Mouse (Mus musculus) frontal cortex, postnatal 36 days (tissue): ENCODE measurements around the gene Smcr8.
"Not testable (repeated sequence)": the region's sequence is repeated elsewhere in the genome, so short reads cannot be mapped to it uniquely, and the experiment has no call there.

Source experiments
- DNase-seq, 2 experiments: peaks; one replicate each; pipeline ENCODE4 v3.0.0; 2022; ENCODE audit warnings: low spot score in 2 of 2

Gene Smcr8

GRCm38 (mm10) chr11:60779673-60780189 lies 2.4 kb downstream of the Smcr8 start:
- no peak for DNase-seq

- DNase-seq, result no peak
These were observed 7.0 kb downstream of the Smcr8 start for GRCm38 (mm10) chr11:60784179-60784922.

DNA sequence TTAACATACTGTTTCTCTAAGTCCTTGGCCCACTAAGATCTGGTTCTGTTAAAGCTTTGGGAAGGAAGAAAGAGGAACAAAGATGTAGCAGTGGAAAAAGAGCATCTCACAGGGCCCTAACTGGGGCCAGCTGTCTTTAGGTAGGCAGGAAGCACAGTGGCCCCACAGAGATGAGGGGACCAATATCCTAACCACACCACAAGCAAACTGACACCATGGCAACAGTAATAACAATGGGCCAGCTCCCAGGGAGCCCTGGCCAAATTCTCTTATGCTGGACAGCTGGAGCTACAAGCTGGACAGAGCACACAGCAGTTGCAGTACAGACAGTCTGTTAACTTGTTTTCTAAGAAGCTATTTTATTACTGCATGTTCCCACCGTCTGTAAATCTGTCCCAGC lies 10.3 kb downstream of the Smcr8 start:
- no peak for DNase-seq

DNA sequence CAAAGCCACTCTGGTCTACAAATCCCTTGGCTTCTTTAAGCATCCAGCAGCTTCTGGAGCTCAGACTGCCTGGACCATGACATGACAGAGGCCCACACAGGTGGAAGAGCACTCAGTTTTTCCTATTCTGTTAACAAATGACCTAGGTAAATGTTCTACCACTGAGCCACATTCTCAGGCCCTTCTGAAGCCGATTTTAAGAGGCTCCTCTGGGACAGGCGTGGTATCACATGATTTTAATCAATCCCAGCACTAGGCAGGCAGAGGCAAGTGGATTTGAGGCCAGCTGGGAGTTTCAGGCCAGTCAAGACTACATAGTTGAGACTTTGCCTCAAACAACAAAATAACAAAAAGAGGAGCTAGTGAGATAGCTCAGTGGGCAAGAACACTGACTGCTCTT lies 13.1 kb downstream of the Smcr8 start:
- DNase-seq, result no peak

DNA sequence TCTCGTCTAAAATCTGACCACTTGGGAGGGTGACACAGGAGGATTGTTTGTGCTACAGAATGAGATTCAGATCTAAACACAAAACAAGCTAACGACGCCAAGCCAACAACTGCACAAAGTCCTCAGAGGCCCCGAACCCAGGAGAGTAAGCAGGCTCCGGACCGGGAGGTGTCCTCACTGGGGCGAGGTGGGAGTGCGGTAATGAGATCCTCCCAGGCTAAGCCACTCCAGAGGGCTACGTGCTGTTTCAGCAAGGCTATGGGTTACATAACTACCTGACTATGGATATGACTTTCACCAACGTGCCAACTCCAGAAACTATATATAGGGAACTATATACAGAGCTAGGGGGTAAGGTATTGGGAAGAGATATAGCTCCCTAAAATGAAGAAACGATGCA lies 19.0 kb downstream of the Smcr8 start:
- no peak for DNase-seq

DNA sequence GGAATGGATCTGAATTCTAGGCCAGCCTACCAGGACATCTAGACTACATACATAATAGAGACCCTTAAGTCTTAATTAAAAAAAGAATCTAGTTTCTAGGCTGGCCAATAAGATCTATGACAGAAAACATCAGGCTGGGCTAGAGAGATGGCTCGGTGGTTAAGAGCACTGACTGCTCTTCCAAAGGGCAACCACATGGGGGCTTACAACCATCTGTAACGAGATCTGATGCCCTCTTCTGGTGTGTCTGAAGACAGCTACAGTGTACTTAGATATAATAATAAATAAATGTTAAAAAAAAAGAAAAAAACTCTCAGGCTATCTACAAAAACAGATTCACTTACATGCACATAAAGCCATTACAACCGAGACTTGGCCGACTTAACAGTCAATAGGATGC lies 22.7 kb downstream of the Smcr8 start:
- DNase-seq, result no peak

- DNase-seq, result no peak
These were observed 23.6 kb downstream of the Smcr8 start for GRCm38 (mm10) chr11:60800892-60801291.

DNA sequence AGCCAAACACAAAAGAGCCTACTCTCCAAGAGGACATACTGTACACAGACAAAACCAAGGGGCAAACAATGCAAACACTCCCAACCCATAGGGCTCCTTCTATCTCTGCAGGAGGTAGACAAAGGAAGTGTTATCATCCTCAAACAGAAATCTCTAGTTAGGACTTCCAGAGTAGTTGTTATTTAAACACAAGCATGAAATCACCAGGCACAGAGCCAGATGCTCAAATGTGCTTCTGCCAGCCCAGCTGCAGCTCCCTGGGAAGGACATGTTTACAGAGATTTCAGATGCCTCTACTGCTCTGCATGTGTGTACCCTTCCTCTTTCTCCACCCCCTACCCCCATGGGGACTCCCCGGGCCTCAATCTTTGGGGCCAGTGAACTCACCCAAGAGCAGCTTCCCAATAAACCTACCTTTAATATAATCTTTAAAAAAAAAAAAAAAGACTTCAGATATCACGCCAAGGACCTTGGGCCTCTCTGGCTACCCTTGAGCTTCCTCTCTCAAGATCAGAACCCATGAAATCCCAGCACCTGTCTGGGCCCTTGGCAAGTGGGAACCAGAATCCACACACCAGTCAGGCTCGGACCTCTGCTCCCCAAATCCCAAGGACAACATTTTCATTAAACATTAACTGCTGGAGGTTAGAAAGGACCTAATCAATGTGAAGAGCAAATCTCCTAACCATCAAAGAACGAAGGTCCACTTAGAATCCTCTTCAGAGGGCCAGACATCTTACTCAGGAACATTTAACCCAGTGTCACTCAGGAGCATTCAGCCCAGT lies 31.2 kb downstream of the Smcr8 start:
- peak in 1 of 2 experiments; percentile 29 for DNase-seq

GRCm38 (mm10) chr11:60809546-60809945 lies 32.2 kb downstream of the Smcr8 start:
- no peak for DNase-seq

DNA sequence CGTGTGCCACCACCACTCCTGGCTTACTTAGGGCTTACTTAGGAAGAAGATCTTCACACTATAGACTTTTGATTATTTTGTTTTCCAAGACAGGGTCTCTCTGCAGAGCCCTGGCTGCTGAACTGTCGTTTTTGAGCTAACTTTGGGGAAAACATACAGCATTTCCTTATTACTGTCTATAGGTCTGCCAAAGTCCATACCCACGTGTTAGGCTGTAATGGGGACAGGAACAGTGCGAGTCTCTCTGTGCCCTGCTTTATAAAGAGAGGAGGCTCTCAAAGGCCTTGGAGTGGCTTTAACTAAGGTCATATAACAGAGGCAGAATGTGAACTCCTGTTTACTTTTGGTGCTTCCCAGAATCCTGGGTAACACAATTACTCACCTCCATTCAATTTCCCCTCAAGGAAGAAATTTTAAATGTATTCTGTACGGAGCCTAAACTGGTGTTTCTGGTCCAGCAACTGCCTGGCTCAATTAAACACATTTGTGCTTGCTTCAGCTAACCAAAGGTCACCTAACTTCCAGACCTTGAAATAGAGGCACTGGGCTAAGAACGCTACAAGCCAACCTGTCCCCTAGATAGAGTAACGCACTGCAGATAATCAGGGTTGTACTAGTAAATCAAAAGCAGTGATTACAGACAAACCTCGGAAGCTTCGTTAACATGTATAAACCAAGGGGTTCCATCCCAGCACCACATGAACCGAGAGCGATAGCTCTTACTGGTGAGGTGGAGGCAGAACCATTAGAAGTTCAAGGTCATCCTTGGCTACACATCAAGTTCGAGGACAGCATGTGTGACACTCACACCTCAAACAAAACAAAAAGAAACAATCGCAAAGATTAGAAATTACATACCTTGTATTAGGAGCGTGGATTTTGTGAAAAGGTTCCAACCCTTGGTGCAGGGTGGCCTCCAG lies 33.0 kb downstream of the Smcr8 start:
- no peak for DNase-seq

GRCm38 (mm10) chr11:60811054-60811460 lies 33.7 kb downstream of the Smcr8 start:
- peak; percentile 86 to 87 for DNase-seq

- not testable (repeated sequence) for DNase-seq
These were observed 34.3 kb downstream of the Smcr8 start, which contains the start of gene Shmt1 for GRCm38 (mm10) chr11:60811618-60812017. Shmt1 (minus strand) TSS chr11:60811718.

- DNase-seq, result no peak
These were observed 39.1 kb downstream of the Smcr8 start for GRCm38 (mm10) chr11:60816398-60816797.

DNA sequence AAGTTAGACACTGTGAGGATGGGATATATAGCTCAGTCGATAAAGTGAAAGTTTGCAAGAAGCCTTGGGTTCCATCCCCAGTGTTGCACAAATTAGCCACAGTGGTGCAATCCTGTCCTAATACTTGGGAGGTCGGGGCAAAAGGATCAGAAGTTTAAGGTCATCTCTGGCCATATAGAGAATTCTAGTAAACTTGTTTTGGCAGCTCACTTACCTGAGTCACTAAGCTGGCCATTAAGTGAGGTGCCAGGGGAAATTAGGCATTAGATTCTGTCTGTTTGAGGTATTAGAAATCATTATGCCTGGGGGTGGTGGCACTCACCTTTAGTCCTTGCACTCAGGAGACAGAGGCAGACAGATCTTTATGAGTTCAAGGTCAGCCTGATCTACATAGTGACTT lies 46.4 kb downstream of the Smcr8 start:
- no peak for DNase-seq

GRCm38 (mm10) chr11:60825191-60825590 lies 47.9 kb downstream of the Smcr8 start:
- DNase-seq, result no peak

DNA sequence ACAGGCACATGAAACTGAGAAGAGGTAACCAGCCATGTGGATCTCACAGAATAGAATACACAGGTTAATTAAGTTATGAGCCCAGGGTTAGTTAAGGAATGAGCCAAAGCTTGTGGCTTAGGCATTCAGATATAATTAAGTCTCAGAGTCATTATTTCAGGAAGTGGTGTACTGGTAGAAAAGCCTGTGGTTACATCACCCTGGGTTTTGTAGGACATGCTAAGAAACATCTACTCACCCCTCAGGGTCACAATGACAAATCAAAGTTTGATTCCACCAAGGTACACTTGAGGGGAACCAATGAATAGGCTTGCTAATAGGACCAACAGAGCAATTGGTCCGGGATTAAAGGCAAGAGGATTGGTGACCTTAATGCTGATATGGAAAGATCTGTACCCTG lies 49.4 kb downstream of the Smcr8 start:
- no peak for DNase-seq

DNA sequence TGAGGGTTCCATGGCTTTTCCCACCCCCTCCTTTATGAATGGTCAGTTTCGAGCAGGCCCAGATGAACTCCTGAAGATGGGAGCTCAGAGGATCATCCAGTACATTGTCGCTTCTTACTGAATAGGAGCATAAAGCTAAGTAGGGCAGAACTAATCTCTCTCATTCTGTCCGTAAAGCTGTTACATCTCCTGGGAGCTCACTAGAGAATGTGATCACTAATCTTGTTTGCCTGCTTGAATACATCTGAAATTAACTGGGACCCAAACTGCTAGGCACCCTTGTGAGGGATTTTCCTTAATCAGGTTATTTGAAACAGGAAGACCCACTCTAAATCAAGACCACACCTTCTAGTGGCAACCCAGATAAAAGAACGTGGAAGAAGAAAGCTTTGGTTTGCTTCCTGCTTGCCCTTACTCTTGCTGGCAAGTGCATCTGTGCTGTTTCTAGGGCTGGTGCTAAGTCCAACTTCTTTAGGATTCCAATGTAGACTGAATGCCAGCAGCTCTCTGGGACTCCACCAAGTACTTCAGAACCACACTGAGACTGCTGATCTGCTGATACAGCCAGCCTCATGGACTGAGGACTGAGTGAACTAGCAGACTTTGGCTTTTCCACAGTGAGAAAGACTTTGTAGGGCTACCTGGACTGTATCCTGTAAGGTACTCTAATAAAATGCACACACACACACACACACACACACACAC lies 50.1 kb downstream of the Smcr8 start:
- no peak for DNase-seq

- DNase-seq, result no peak
These were observed 51.6 kb downstream of the Smcr8 start for GRCm38 (mm10) chr11:60828903-60829302.

- DNase-seq, result peak; percentile 89 to 95
These were observed 53.2 kb downstream of the Smcr8 start, which contains the start of gene Dhrs7b for GRCm38 (mm10) chr11:60830433-60831052. Dhrs7b (plus strand) TSS chr11:60830631.

- DNase-seq, result no peak
These were observed 59.6 kb downstream of the Smcr8 start for GRCm38 (mm10) chr11:60836897-60837296.
